Mouse (Mus musculus) left cerebral cortex, postnatal 14 days (tissue): ENCODE measurements around the gene Tnfrsf13b. TPM values are rescaled to one million over a fixed set of nuclear protein-coding genes. Genes with fewer than 3 reads are reported as not detected.
"Not testable (repeated sequence)": the region's sequence is repeated elsewhere in the genome, so short reads cannot be mapped to it uniquely, and the experiment has no call there.

Source experiments
- DNase-seq, 2 experiments: peaks; one replicate each; pipeline ENCODE4 v3.0.0; 2021 to 2022; ENCODE audit warnings: low spot score in 2 of 2, mixed read lengths in 1 of 2
- intact Hi-C: fragments of 180-260 bp; cut with DNase I; formaldehyde crosslinking; loops from one replicate; pipeline ENCODE4 v1.15.1; 2025
- total RNA-seq, 2 experiments: library from RNA; stranded (reverse); gene quantifications; 2 replicates each; pipeline ENCODE4 v1.2.3; 2021

Gene Tnfrsf13b
- total RNA-seq, 2 experiments from 2014 or later, result 1.2 to 1.6 TPM

- intact Hi-C loops, result loop anchor here (5.0 kb wide), 1 partner anchor 53 kb away; no protein-coding TSS in a partner anchor
- DNase-seq, result no peak
Observed at GRCm38 (mm10) chr11:61159796-61160732, 33.5 kb downstream of the Tnfrsf13b start.

DNA sequence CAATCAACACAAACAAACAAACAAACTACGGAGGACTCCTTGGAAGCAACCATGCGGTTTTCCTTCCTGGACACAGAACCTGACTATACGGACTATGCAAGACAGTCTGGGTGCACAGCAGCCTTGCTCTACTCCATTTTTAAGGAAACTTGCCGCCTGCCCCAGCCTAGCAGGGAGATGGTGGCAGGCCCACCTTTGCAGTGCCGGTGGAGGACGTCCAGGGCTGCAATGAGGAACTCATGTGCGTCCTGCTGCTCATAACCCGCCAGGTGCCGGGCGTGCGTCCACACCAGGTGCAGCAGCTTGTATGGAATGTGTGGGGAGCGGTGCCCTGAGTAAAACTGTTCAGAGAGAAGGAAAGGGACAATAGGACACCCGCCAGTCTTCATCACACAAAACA is 34.6 kb downstream of the Tnfrsf13b start:
- intact Hi-C loops, result no loop called here
- no peak for DNase-seq

DNA sequence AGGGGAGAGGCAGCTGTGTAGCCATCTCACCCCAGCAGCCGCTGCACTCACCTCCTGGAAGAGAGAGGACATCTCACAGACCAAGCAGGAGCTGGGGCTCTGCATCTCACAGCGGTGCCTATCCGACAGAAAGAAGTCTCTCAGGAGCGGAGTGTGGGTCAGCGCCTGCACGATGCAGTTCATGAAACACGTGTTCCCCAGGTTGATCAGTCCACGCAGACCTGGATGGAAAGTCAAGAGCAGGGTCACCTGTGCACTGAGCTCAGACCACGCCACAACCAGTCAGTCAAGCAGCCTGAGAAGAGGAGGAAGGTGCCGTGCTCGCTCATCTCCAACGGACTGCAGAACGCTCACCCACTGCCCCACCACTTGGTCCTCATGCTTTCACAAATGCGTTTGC is 36.2 kb downstream of the Tnfrsf13b start:
- intact Hi-C loops, result no loop called here
- DNase-seq, result no peak

DNA sequence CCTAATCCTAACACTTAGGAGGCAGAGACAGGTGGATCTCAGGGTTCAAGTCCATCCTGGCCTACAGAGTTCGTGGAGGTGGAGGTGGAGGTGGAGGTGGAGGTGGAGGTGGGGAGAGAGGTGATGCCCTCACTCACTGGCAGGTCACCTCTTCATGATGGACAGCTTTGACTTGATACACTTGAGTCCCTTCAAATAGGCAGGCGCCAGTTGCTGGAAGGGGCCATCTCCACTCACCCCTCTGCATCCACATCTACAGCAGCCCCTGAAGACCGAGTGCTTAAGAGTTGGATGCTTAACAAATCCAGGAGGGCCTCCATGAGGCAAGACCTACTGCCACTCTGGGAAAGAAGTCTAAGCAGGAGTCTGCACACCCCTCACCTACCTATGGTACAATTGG is 36.8 kb downstream of the Tnfrsf13b start:
- DNase-seq, result no peak
- intact Hi-C loops, result no loop called here

GRCm38 (mm10) chr11:61164366-61164765 is 37.8 kb downstream of the Tnfrsf13b start:
- no peak for DNase-seq
- intact Hi-C loops, result no loop called here

- intact Hi-C loops, result no loop called here
- DNase-seq, result no peak
Observed at GRCm38 (mm10) chr11:61164881-61165280, 38.3 kb downstream of the Tnfrsf13b start.

GRCm38 (mm10) chr11:61170184-61170583 is 43.6 kb downstream of the Tnfrsf13b start:
- intact Hi-C loops, result no loop called here
- DNase-seq, result peak in 1 of 2 experiments; percentile 31

DNA sequence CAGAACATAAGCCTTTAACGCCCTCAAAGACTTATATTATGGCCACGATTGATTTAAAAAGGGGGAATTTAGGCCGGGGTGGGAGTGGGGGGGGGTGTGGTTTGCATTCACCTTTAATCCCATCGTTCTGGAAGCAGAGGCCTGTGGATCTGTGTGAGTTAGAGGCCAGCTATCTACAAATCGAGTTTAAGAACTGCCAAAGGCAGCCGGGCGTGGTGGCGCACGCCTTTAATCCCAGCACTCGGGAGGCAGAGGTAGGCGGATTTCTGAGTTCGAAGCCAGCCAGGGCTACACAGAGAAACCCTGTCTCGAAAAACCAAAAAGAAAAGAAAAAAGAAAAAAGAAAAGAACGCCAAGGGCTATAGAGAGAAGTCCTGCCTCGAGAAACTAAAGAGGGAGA is 46.9 kb downstream of the Tnfrsf13b start:
- intact Hi-C loops, DNase-seq: not testable (repeated sequence)

DNA sequence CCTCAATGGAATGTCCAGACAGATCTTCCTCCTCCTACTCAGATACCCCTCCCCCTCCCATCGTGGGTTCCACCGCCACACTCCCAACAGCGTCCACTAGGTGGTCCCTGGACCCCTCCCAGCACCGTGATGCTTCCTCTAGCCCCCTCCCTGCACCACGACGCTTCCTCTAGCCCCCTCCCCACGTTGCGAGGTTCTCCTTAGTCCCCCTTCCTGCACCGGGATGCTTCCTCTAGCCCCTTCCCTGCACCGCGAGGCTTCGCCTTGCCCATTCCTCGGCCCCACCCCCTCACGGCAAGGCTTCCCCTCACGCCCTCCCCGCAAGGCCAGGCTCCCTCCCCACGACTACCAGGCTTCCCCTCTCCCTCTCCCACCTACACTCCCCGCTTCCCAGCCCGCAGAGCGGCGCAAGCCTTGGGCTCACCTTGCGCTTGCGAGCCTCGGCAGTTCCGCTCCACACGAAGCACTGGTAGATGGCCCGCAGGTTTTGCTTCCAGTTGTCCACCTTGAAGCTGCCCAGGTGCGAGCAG is 47.8 kb downstream of the Tnfrsf13b start:
- DNase-seq, result peak; percentile 39 to 72
- intact Hi-C loops, result no loop called here

DNA sequence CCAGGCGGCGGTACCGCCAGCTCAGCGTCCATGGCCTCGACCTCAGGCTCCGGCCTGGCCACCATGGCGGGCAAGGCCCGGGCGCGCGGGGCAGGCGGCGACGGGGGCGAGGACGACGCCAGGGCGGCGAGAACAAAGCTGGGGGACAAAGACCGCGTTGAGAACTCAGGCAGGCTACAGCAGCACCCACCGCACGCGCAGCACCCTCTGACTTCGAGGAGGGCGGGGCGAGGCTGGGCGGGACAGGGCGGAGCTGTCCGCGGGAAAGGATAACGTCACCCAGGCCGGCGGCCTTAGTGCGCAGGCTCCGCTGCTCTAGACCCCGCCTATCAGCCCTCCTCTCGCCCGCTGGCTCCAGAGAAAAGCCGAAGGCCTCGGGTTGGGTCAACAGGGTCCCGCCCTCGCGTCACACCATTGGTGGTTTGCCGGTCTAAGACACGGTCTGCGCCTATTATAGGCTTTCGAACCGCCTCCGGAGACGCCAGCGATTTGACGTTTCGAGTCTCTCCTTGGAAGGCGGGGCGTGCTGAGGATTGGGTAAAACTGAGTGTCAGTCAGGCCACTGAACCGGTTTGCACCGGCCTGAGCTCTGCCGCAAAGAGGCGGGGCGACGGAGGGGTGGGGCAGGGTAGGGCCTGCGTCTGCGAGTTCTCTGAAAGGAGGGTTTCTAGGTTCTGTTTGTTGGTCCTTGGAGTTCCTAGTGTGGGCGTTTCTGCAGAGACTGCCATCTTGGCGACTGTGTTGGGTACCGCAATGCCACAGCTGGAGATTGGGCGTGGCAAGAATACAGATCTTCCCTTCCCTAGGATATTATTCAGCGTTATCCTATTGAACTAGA is 48.5 kb downstream of the Tnfrsf13b start, which contains the start of gene Usp22:
Gene Usp22 (minus strand): TSS at position 235 of the 838 bp plus-strand sequence.
- intact Hi-C loops, result no loop called here
- peak; percentile 100 for DNase-seq

- no peak for DNase-seq
- intact Hi-C loops, result no loop called here
Observed at GRCm38 (mm10) chr11:61175778-61176177, 49.2 kb downstream of the Tnfrsf13b start.

- intact Hi-C loops, result no loop called here
- no peak for DNase-seq
Observed at GRCm38 (mm10) chr11:61176321-61176720, 49.8 kb downstream of the Tnfrsf13b start.

- intact Hi-C loops, result no loop called here
- DNase-seq, result peak; percentile 30 to 65
Observed at GRCm38 (mm10) chr11:61180361-61180760, 53.8 kb downstream of the Tnfrsf13b start.

- no peak for DNase-seq
- intact Hi-C loops, result no loop called here
Observed at GRCm38 (mm10) chr11:61181624-61182023, 55.1 kb downstream of the Tnfrsf13b start.

GRCm38 (mm10) chr11:61183820-61184219 is 57.3 kb downstream of the Tnfrsf13b start:
- no peak for DNase-seq
- intact Hi-C loops, result no loop called here

DNA sequence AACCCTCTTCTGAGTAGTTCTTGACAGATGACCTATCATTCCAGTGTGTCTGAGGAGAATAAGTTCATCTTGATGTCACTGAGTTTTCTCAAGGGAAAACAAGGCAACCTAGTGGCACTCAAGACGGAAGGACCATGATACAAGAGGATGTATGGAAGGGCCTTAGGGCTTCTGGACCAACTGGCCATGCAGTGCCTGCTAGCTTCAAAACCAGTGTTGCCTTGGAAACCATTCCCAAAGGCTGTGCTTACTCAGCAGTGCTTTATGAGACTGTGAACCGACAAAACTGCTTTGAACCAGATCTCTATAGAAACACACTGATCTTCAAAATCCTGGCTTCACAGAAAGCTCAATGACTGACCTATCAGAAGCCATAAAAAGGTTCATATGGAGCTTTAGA is 64.2 kb downstream of the Tnfrsf13b start:
- no peak for DNase-seq
- intact Hi-C loops, result loop anchor here (5.0 to 10.0 kb wide), 2 partner anchors 157 to 314 kb away; partner anchors contain the start of gene B9d1

GRCm38 (mm10) chr11:61192123-61192522 is 65.6 kb downstream of the Tnfrsf13b start:
- intact Hi-C loops, result loop anchor here (2.0 to 10.0 kb wide), 3 partner anchors 155 to 313 kb away; partner anchors contain the start of gene B9d1
- DNase-seq, result not testable (repeated sequence)

DNA sequence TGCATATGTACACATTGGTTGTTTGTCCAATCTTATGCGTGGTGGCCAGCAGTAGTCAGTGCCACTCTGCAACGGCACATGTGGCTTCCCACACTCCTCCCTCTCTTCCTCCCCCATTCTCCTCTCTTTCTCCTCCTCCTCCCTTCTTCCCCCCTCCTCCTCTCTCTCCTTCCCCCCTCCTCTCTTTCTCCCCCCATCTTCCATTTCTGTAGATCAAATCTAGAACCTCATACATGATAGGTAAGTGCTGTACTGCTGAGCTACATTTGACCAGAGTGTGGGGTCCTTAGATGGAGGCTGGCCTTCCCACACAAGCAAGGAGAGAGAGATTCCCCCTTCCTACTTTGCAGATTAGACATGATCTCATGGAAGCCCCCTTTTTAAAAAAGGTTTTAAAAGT is 66.2 kb downstream of the Tnfrsf13b start:
- intact Hi-C loops, result loop anchor here (2.0 to 10.0 kb wide), 3 partner anchors 155 to 312 kb away; partner anchors contain the start of gene B9d1
- no peak for DNase-seq

GRCm38 (mm10) chr11:61193392-61193791 is 66.8 kb downstream of the Tnfrsf13b start:
- intact Hi-C loops, result loop anchor here (2.0 to 10.0 kb wide), 3 partner anchors 154 to 311 kb away; partner anchors contain the start of gene B9d1
- peak; percentile 83 to 90 for DNase-seq
